Mouse (Mus musculus) bone marrow, adult 2 months (tissue): ENCODE measurements around the gene Retreg3.

Experiments
- CTCF ChIP-seq: fragments of 200-500 bp; IDR thresholded peaks from 2 replicates; pipeline ENCODE4 v1.5.1; 2011; ENCODE audit warnings: low read length, control low read depth; ENCODE audit not compliant: control insufficient read depth, insufficient read depth
- POLR2A ChIP-seq: fragments of 200-500 bp; IDR thresholded peaks from 2 replicates; pipeline ENCODE4 v1.6.1; 2011; ENCODE audit warnings: low read depth, mild to moderate bottlenecking, control low read depth, low read length, borderline replicate concordance; ENCODE audit not compliant: control insufficient read depth

- TF ChIP-seq CTCF (no peak), POLR2A (no peak)
Observed at GRCm38 (mm10) chr11:101056885-101057284, 62.8 kb downstream of the Retreg3 start.
